Mouse (Mus musculus) embryonic facial prominence, embryonic 12.5 days (tissue): ENCODE results near the gene Wdfy2. TPM values are rescaled to one million over a fixed set of nuclear protein-coding genes. Genes with fewer than 3 reads are reported as not detected.
A peak's percentile ranks its signal among the peaks of the same experiment; 100 is the strongest.

ENCODE experiments used
- ATAC-seq: fragments of 200-750 bp; cut with Nextera tagmentation; 2 replicates; pipeline ENCODE4 v1.8.0; 2017; ENCODE audit not compliant: insufficient number of reproducible peaks, insufficient read depth, low FRiP score, low TSS enrichment
- H3K27ac ChIP-seq: fragments of 300-500 bp; sonication (generic); 2 replicates; pipeline ENCODE4 v1.5.1; 2016; ENCODE audit warnings: mild to moderate bottlenecking
- H3K27me3 ChIP-seq: fragments of 300-500 bp; sonication (generic); 2 replicates; pipeline ENCODE4 v1.6.1; 2016; ENCODE audit warnings: mild to moderate bottlenecking, moderate library complexity
- H3K36me3 ChIP-seq: fragments of 300-500 bp; sonication (generic); 2 replicates; pipeline ENCODE4 v1.6.1; 2016; ENCODE audit warnings: mild to moderate bottlenecking
- H3K4me1 ChIP-seq: fragments of 300-500 bp; sonication (generic); 2 replicates; pipeline ENCODE4 v1.6.1; 2016
- H3K4me2 ChIP-seq: fragments of 300-500 bp; sonication (generic); replicated peaks from 2 replicates; pipeline ENCODE4 v1.6.1; 2016; ENCODE audit warnings: mild to moderate bottlenecking, moderate library complexity
- H3K4me3 ChIP-seq: fragments of 300-500 bp; sonication (generic); 2 replicates; pipeline ENCODE4 v1.5.1; 2016; ENCODE audit warnings: mild to moderate bottlenecking
- H3K9ac ChIP-seq: fragments of 300-500 bp; sonication (generic); 2 replicates; pipeline ENCODE4 v1.6.1; 2016; ENCODE audit warnings: mild to moderate bottlenecking, moderate library complexity
- H3K9me3 ChIP-seq: fragments of 300-500 bp; sonication (generic); 2 replicates; pipeline ENCODE4 v1.6.1; 2016; ENCODE audit warnings: mild to moderate bottlenecking, moderate library complexity
- WGBS: fragments of 180-500 bp; shearing (Covaris S2); methylation state at CpG from one replicate; pipeline ENCODE4 v1.1.7; 2016; 5-methylcytosine and 5-hydroxymethylcytosine counted together
- polyA plus RNA-seq: library from polyadenylated mRNA; unstranded; fragments of >200 nt; fragmentation: Nextera tagmentation; extraction: Ambion mirVana; gene quantifications from 2 replicates; pipeline ENCODE4 v1.2.1, GENCODE M21; 2016

Wdfy2 gene
- polyA plus RNA-seq, 1 experiment from 2014 or later, result 11.7 TPM

DNA sequence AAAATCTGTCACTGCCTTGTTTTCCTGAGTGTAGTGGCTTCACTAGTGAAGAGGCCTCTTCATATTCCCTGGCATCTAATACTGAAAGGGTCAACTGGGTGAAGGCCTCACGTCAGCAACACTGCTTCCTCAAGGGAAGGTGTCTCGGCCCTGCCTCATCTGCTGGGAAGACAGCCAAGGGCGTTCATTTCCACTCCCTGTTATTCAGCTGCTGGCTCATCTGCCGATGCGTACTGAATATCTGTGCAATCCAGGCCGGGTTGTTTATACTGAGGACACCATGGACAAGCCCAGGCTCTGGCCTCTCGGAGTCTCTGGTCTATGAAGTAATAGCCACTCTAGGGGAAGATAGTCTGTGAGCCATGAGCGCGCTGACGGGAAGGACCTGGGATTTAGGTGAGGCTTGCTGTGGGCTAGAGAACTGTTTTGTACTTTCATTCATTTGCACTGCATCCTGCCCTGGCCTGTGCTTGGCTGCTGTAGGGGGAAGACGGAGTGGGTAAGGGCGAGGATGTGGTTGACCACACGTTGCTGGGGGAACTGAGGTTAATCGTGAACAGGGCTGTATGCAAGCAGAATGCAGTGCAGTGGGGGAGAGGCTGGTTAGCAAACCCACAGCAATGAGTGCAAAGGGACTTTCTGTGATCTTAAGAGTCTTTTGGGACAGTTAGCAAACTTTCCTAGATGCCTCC lies 103.1 kb downstream of the Wdfy2 start:
- Histone ChIP-seq H3K27me3 (no peaks in the 10 kb centered on the region), H3K4me1 (no peaks in the 10 kb centered on the region), H3K27ac (peak overlapping the region; percentile 36; the same call in 1 of the 2 replicates), H3K4me3 (no peak overlapping the region), H3K36me3 (peaks cover 25% of the 10 kb centered on the region), H3K9me3 (no peaks in the 10 kb centered on the region), H3K4me2 (no peak overlapping the region), H3K9ac (no peak overlapping the region)
- ATAC-seq, result no peak
- 84% methylated on average over 14 of the region's 14 CpGs for WGBS

DNA sequence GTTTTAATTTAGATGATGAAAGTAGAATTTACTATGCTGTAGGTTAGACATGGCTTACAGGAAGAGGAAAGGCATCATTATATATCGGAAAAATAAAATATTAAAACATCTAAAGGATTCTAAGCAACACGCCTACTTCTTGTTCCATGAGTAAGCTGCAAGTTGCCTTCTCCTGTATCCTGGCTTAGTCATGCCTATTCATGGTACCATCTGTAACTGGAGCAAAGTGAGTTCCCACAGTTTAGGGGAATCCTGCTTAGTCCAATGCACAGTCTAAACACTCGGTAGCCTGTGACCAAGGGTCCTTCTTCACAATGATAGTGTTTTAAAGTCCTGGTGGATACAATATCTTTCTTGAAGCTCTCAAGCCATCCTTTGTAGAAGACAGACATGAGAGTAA lies 109.3 kb downstream of the Wdfy2 start:
- no peak overlapping the region for H3K9ac ChIP-seq
- H3K27me3 ChIP-seq, result no peaks in the 10 kb centered on the region
- H3K4me2 ChIP-seq, result no peak overlapping the region
- no peak overlapping the region for H3K27ac ChIP-seq
- 96% methylated on average over 3 of the region's 3 CpGs for WGBS
- H3K9me3 ChIP-seq, result no peaks in the 10 kb centered on the region
- peaks cover 21% of the 10 kb centered on the region for H3K36me3 ChIP-seq
- H3K4me1 ChIP-seq, result no peaks in the 10 kb centered on the region
- no peak for ATAC-seq
- H3K4me3 ChIP-seq, result no peak overlapping the region

DNA sequence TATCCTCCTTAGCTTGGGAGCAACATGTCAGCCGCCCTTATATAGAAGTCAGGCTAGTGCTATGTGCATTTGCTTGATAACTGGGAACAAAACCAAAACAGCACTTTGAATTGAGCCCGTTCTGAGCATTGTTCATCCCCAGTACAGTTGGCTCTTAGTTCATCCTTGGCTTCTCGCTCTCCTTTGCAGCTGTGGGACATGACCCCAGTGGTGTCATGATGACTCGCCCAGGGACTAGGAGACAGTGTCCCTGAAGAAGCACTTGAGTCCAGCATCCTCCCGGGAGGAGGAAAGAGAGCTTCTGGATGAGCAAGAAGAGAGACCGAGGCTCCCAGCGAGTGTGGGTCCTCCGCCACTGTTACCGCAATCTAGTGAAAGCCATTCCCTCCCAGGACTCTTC lies 118.6 kb downstream of the Wdfy2 start:
- Histone ChIP-seq H3K4me1 (no peaks in the 10 kb centered on the region), H3K9me3 (no peaks in the 10 kb centered on the region), H3K9ac (no peak overlapping the region), H3K36me3 (peaks cover 50% of the 10 kb centered on the region), H3K4me2 (no peak overlapping the region), H3K27me3 (no peaks in the 10 kb centered on the region), H3K4me3 (no peak overlapping the region), H3K27ac (no peak overlapping the region)
- 86% methylated on average over 9 of the region's 9 CpGs for WGBS
- no peak for ATAC-seq

DNA sequence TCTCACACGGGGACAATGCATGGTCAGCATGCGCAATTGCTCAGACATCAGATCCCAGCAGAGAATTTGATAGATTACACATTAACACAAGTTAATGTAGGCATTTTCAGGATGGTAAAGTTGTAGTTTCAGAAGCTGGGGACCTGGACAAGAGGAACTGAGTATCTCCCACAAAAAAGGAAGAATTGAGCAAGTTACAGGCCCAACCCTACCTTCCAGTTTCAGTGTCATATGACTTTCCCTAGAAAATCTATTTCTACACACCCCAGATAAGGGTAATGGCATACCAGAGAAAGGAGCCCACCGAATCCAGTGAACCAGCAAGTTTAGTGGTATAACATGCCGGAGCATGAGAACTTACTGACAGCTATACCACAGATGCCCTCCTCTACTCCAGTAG lies 126.2 kb downstream of the Wdfy2 start:
- Histone ChIP-seq H3K27me3 (no peaks in the 10 kb centered on the region), H3K4me1 (peaks cover 7% of the 10 kb centered on the region; the same call in 1 of the 2 replicates), H3K4me3 (no peak overlapping the region), H3K36me3 (no peaks in the 10 kb centered on the region; the same call in 1 of the 2 replicates), H3K9me3 (no peaks in the 10 kb centered on the region), H3K4me2 (no peak overlapping the region), H3K9ac (no peak overlapping the region), H3K27ac (no peak overlapping the region)
- no peak for ATAC-seq
- WGBS, result 89% methylated on average over 4 of the region's 4 CpGs

- Histone ChIP-seq H3K4me1 (peaks cover 7% of the 10 kb centered on the region; the same call in 1 of the 2 replicates), H3K36me3 (no peaks in the 10 kb centered on the region), H3K9me3 (no peaks in the 10 kb centered on the region), H3K4me3 (no peak overlapping the region), H3K9ac (no peak overlapping the region), H3K4me2 (peak overlapping the region; percentile 42; the same call in 1 of the 2 replicates), H3K27ac (no peak overlapping the region), H3K27me3 (no peaks in the 10 kb centered on the region)
- WGBS, result 84% methylated on average over 5 of the region's 5 CpGs
- ATAC-seq, result no peak
Observed at GRCm38 (mm10) chr14:62965342-62965741, 127.9 kb downstream of the Wdfy2 start.

- Histone ChIP-seq H3K36me3 (no peaks in the 10 kb centered on the region), H3K4me1 (peaks cover 11% of the 10 kb centered on the region; the same call in 1 of the 2 replicates), H3K4me2 (peak overlapping the region; percentile 42), H3K4me3 (peak overlapping the region; percentile 21), H3K27me3 (no peaks in the 10 kb centered on the region), H3K9ac (no peak overlapping the region), H3K27ac (no peak overlapping the region), H3K9me3 (no peaks in the 10 kb centered on the region)
- no peak for ATAC-seq
- 28% methylated on average over 15 of the region's 15 CpGs for WGBS
Observed at GRCm38 (mm10) chr14:62965811-62966520, 128.5 kb downstream of the Wdfy2 start.

- H3K4me3 ChIP-seq, result no peak overlapping the region
- 0 out of 2 replicates have a peak, but pooled peaks cover 4% of the 10 kb centered on the region for H3K4me1 ChIP-seq
- 13% methylated on average over 5 of the region's 5 CpGs for WGBS
- H3K27me3 ChIP-seq, result no peaks in the 10 kb centered on the region
- H3K27ac ChIP-seq, result no peak overlapping the region
- no peak overlapping the region for H3K9ac ChIP-seq
- H3K36me3 ChIP-seq, result no peaks in the 10 kb centered on the region
- no peaks in the 10 kb centered on the region for H3K9me3 ChIP-seq
- ATAC-seq, result no peak
- H3K4me2 ChIP-seq, result no peak overlapping the region
Observed at GRCm38 (mm10) chr14:62975046-62975445, 137.6 kb downstream of the Wdfy2 start.

- no peak for ATAC-seq
- H3K9me3 ChIP-seq, result no peaks in the 10 kb centered on the region
- 82% methylated on average over 1 of the region's 1 CpGs for WGBS
- no peaks in the 10 kb centered on the region for H3K4me1 ChIP-seq
- no peak overlapping the region for H3K4me2 ChIP-seq
- no peak overlapping the region for H3K27ac ChIP-seq
- no peak overlapping the region for H3K9ac ChIP-seq
- H3K36me3 ChIP-seq, result no peaks in the 10 kb centered on the region
- no peaks in the 10 kb centered on the region for H3K27me3 ChIP-seq
- no peak overlapping the region for H3K4me3 ChIP-seq
Observed at GRCm38 (mm10) chr14:62979815-62980214, 142.3 kb downstream of the Wdfy2 start.

DNA sequence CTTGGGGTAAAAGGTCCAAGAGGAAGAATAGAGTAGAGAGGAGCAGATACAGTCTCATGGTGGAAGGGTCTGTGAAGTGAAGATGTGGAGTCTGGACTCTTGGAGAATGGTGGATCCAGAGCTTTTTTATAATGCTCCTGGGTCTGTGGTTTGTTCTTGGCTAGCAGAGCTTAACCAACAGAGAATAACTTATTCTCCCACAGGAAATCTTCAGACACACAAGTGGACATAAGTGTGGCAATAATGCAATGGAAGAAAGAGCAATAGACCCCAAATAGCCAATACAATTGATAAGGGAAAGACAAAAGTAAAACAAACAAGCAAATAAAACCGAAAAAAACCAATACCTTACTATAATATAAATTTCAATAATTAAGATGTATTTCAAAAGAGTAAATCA lies 146.9 kb downstream of the Wdfy2 start, which contains the start of gene Defb48:
Gene Defb48 (minus strand): TSS at position 101 of the 400 bp plus-strand sequence.
- WGBS, result 76% methylated on average over 1 of the region's 1 CpGs
- no peak for ATAC-seq

DNA sequence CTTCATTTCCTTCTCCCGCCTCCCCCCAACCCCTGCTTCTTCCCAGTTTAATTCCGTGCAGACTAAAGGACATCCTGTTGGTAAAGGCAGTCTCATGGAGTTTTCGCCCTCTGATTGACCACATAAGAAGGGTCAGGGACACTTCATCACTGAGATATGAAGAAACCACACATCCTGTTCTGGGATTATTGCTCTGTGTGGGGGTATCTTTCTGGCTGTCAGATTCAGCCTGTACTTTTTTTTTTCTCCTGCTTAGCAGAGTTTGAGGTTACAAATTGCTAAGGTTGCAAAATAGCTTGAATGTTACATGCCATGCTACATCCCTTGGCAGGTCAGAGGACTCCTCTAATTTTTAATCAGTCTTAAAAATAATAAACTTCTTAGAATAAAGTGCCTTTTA lies 153.8 kb downstream of the Wdfy2 start:
- Histone ChIP-seq H3K27me3 (no peaks in the 10 kb centered on the region), H3K36me3 (no peaks in the 10 kb centered on the region), H3K4me1 (peaks cover 10% of the 10 kb centered on the region; the same call in 1 of the 2 replicates), H3K27ac (no peak overlapping the region), H3K4me3 (no peak overlapping the region), H3K9me3 (0 out of 2 replicates have a peak, but pooled peaks cover 3% of the 10 kb centered on the region), H3K9ac (no peak overlapping the region), H3K4me2 (no peak overlapping the region)
- no peak for ATAC-seq
- WGBS, result 80% methylated on average over 3 of the region's 3 CpGs

More for the DNA sequence above, 146.9 kb downstream of the Wdfy2 start, which contains the start of gene Defb48:
- H3K4me2 ChIP-seq, result no peak within 1 kb of the TSS
- H3K27me3 ChIP-seq, result no peaks in the 10 kb centered on the region
- no peaks in the 10 kb centered on the region for H3K36me3 ChIP-seq
- H3K4me3 ChIP-seq, result no peak within 1 kb of the TSS
- no peak within 1 kb of the TSS for H3K9ac ChIP-seq
- 0 out of 2 replicates have a peak, but pooled peaks cover 3% of the 10 kb centered on the region for H3K9me3 ChIP-seq
- no peaks in the 10 kb centered on the region for H3K4me1 ChIP-seq
- no peak within 1 kb of the TSS for H3K27ac ChIP-seq

- Histone ChIP-seq H3K27me3 (no peaks in the 10 kb centered on the region), H3K9ac (no peak overlapping the region), H3K4me1 (peaks cover 10% of the 10 kb centered on the region; the same call in 1 of the 2 replicates), H3K4me2 (no peak overlapping the region), H3K4me3 (no peak overlapping the region), H3K27ac (no peak overlapping the region), H3K9me3 (0 out of 2 replicates have a peak, but pooled peaks cover 3% of the 10 kb centered on the region), H3K36me3 (no peaks in the 10 kb centered on the region)
- 69% methylated on average over 7 of the region's 7 CpGs for WGBS
- no peak for ATAC-seq
Observed at GRCm38 (mm10) chr14:62991849-62992510, 154.5 kb downstream of the Wdfy2 start.
